Mouse (Mus musculus) forebrain, embryonic 12.5 days (tissue): ENCODE data around the gene Hoxa2. TPM values are rescaled to one million over a fixed set of nuclear protein-coding genes. Genes with fewer than 3 reads are reported as not detected.

Experiments
- ATAC-seq: fragments of 200-750 bp; cut with Nextera tagmentation; 2 replicates; pipeline ENCODE4 v1.8.0; 2017; ENCODE audit warnings: moderate TSS enrichment; ENCODE audit not compliant: low FRiP score
- H3K27ac ChIP-seq: fragments of 300-500 bp; sonication (generic); 2 replicates; pipeline ENCODE4 v1.5.1; 2016; ENCODE audit warnings: mild to moderate bottlenecking
- H3K27me3 ChIP-seq: fragments of 300-500 bp; sonication (generic); 2 replicates; pipeline ENCODE4 v1.6.1; 2016; ENCODE audit warnings: mild to moderate bottlenecking
- H3K36me3 ChIP-seq: fragments of 300-500 bp; sonication (generic); replicated peaks from 2 replicates; pipeline ENCODE4 v1.6.1; 2016; ENCODE audit warnings: mild to moderate bottlenecking
- H3K4me1 ChIP-seq: fragments of 300-500 bp; sonication (generic); 2 replicates; pipeline ENCODE4 v1.6.1; 2016
- H3K4me2 ChIP-seq: fragments of 300-500 bp; sonication (generic); 2 replicates; pipeline ENCODE4 v1.6.1; 2016; ENCODE audit warnings: mild to moderate bottlenecking, moderate library complexity
- H3K4me3 ChIP-seq: fragments of 300-500 bp; sonication (generic); replicated peaks from 2 replicates; pipeline ENCODE4 v1.5.1; 2016; ENCODE audit warnings: mild to moderate bottlenecking
- H3K9ac ChIP-seq: fragments of 300-500 bp; sonication (generic); 2 replicates; pipeline ENCODE4 v1.6.1; 2016; ENCODE audit warnings: mild to moderate bottlenecking
- H3K9me3 ChIP-seq: fragments of 300-500 bp; sonication (generic); 2 replicates; pipeline ENCODE4 v1.6.1; 2016
- WGBS: fragments of 180-500 bp; shearing (Covaris S2); methylation state at CpG from one replicate; pipeline ENCODE4 v1.1.7; 2016; 5-methylcytosine and 5-hydroxymethylcytosine counted together
- polyA plus RNA-seq: library from polyadenylated mRNA; unstranded; fragments of >200 nt; fragmentation: Nextera tagmentation; extraction: Ambion mirVana; gene quantifications from 2 replicates; pipeline ENCODE4 v1.2.1, GENCODE M21; 2016

The Hoxa2 gene
- polyA plus RNA-seq, 1 experiment from 2014 or later: not detected

- H3K4me2 ChIP-seq: no peak overlapping the region
- WGBS: under 1% methylated on average over 10 of the region's 10 CpGs
- H3K4me3 ChIP-seq: no peak overlapping the region
- H3K4me1 ChIP-seq: no peaks in the 10 kb centered on the region
- no peak for ATAC-seq
- no peak overlapping the region for H3K27ac ChIP-seq
- H3K36me3 ChIP-seq: no peaks in the 10 kb centered on the region
- no peak overlapping the region for H3K9ac ChIP-seq
- peaks cover 97% of the 10 kb centered on the region for H3K27me3 ChIP-seq
- no peaks in the 10 kb centered on the region for H3K9me3 ChIP-seq
These were observed 32.6 kb upstream of the Hoxa2 start for GRCm38 (mm10) chr6:52197271-52197670.

GRCm38 (mm10) chr6:52196811-52197210 is 32.2 kb upstream of the Hoxa2 start:
- H3K9me3 ChIP-seq: no peaks in the 10 kb centered on the region
- no peaks in the 10 kb centered on the region for H3K36me3 ChIP-seq
- H3K4me2 ChIP-seq: no peak overlapping the region
- ATAC-seq: no peak
- peaks cover 4% of the 10 kb centered on the region for H3K4me1 ChIP-seq
- peaks cover 98% of the 10 kb centered on the region for H3K27me3 ChIP-seq
- H3K27ac ChIP-seq: no peak overlapping the region
- H3K9ac ChIP-seq: no peak overlapping the region
- 2% methylated on average over 9 of the region's 9 CpGs for WGBS
- no peak overlapping the region for H3K4me3 ChIP-seq

- Histone ChIP-seq H3K9me3 (no peaks in the 10 kb centered on the region), H3K27ac (no peak overlapping the region), H3K4me2 (no peak overlapping the region), H3K36me3 (no peaks in the 10 kb centered on the region), H3K4me3 (no peak overlapping the region), H3K27me3 (peaks cover 98% of the 10 kb centered on the region), H3K4me1 (peaks cover 11% of the 10 kb centered on the region), H3K9ac (no peak overlapping the region)
- no peak for ATAC-seq
- 2% methylated on average over 10 of the region's 10 CpGs for WGBS
These were observed 30.1 kb upstream of the Hoxa2 start for GRCm38 (mm10) chr6:52194690-52195089.

GRCm38 (mm10) chr6:52191860-52192550 is 27.4 kb upstream of the Hoxa2 start:
- ATAC-seq: peak; percentile 57; the same call in 1 of the 2 replicates
- H3K9ac ChIP-seq: peak overlapping the region; percentile 33; the same call in 1 of the 2 replicates

GRCm38 (mm10) chr6:52190906-52191810 is 26.5 kb upstream of the Hoxa2 start, which contains the start of gene Hoxa4:
TSS of gene Hoxa4 (minus strand) at chr6:52191753.
- 1% methylated on average over 86 of the region's 102 CpGs for WGBS
- H3K9me3 ChIP-seq: no peaks in the 10 kb centered on the region
- H3K4me1 ChIP-seq: peaks cover 11% of the 10 kb centered on the region
- no peaks in the 10 kb centered on the region for H3K36me3 ChIP-seq
- H3K27ac ChIP-seq: no peak within 1 kb of the TSS
- H3K9ac ChIP-seq: peak within 1 kb of the TSS; percentile 33; the same call in 1 of the 2 replicates
- no peak for ATAC-seq
- peak within 1 kb of the TSS; percentile 40 for H3K4me3 ChIP-seq
- H3K27me3 ChIP-seq: peaks cover 98% of the 10 kb centered on the region
- H3K4me2 ChIP-seq: peak within 1 kb of the TSS; percentile 57

More at GRCm38 (mm10) chr6:52191860-52192550, 27.4 kb upstream of the Hoxa2 start:
- Histone ChIP-seq H3K27ac (no peak overlapping the region), H3K4me2 (peak overlapping the region; percentile 57), H3K9me3 (no peaks in the 10 kb centered on the region), H3K36me3 (no peaks in the 10 kb centered on the region), H3K4me3 (peak overlapping the region; percentile 40), H3K27me3 (peaks cover 98% of the 10 kb centered on the region), H3K4me1 (peaks cover 11% of the 10 kb centered on the region)
- WGBS: 2% methylated on average over 45 of the region's 55 CpGs

GRCm38 (mm10) chr6:52190410-52190809 is 25.8 kb upstream of the Hoxa2 start:
- H3K9me3 ChIP-seq: no peaks in the 10 kb centered on the region
- peaks cover 98% of the 10 kb centered on the region for H3K27me3 ChIP-seq
- H3K4me1 ChIP-seq: peaks cover 11% of the 10 kb centered on the region
- ATAC-seq: no peak
- H3K27ac ChIP-seq: no peak overlapping the region
- H3K4me2 ChIP-seq: no peak overlapping the region
- WGBS: under 1% methylated on average over 23 of the region's 23 CpGs
- no peaks in the 10 kb centered on the region for H3K36me3 ChIP-seq
- no peak overlapping the region for H3K4me3 ChIP-seq
- H3K9ac ChIP-seq: no peak overlapping the region

GRCm38 (mm10) chr6:52189909-52190308 is 25.3 kb upstream of the Hoxa2 start:
- H3K4me2 ChIP-seq: no peak overlapping the region
- no peaks in the 10 kb centered on the region for H3K9me3 ChIP-seq
- no peak for ATAC-seq
- H3K27ac ChIP-seq: no peak overlapping the region
- H3K9ac ChIP-seq: no peak overlapping the region
- no peak overlapping the region for H3K4me3 ChIP-seq
- no peaks in the 10 kb centered on the region for H3K36me3 ChIP-seq
- H3K27me3 ChIP-seq: peaks cover 99% of the 10 kb centered on the region
- peaks cover 11% of the 10 kb centered on the region for H3K4me1 ChIP-seq
- WGBS: 3% methylated on average over 8 of the region's 8 CpGs

- Histone ChIP-seq H3K27ac (no peak overlapping the region), H3K27me3 (peaks cover 99% of the 10 kb centered on the region), H3K4me1 (peaks cover 11% of the 10 kb centered on the region), H3K4me2 (no peak overlapping the region), H3K4me3 (no peak overlapping the region), H3K36me3 (no peaks in the 10 kb centered on the region), H3K9ac (no peak overlapping the region), H3K9me3 (no peaks in the 10 kb centered on the region)
- ATAC-seq: no peak
- WGBS: 9% methylated on average over 5 of the region's 5 CpGs
These were observed 24.6 kb upstream of the Hoxa2 start for GRCm38 (mm10) chr6:52189172-52189591.

- Histone ChIP-seq H3K27ac (no peak overlapping the region), H3K36me3 (no peaks in the 10 kb centered on the region), H3K4me3 (no peak overlapping the region), H3K4me1 (peaks cover 6% of the 10 kb centered on the region), H3K9ac (no peak overlapping the region), H3K9me3 (no peaks in the 10 kb centered on the region), H3K27me3 (peaks cover 100% of the 10 kb centered on the region), H3K4me2 (no peak overlapping the region)
- no peak for ATAC-seq
- whole genome bisulfite sequencing: 0% methylated on average over 1 of the region's 1 CpGs
These were observed 21.9 kb upstream of the Hoxa2 start for GRCm38 (mm10) chr6:52186500-52186899.

- no peak overlapping the region for H3K4me2 ChIP-seq
- ATAC-seq: no peak
These were observed 21.2 kb upstream of the Hoxa2 start for GRCm38 (mm10) chr6:52185834-52186233.

GRCm38 (mm10) chr6:52185222-52185621 is 20.6 kb upstream of the Hoxa2 start:
- H3K4me2 ChIP-seq: no peak overlapping the region
- no peaks in the 10 kb centered on the region for H3K36me3 ChIP-seq
- H3K9me3 ChIP-seq: no peaks in the 10 kb centered on the region
- no peak overlapping the region for H3K4me3 ChIP-seq
- no peak for ATAC-seq
- H3K9ac ChIP-seq: no peak overlapping the region
- H3K27me3 ChIP-seq: peaks cover 100% of the 10 kb centered on the region
- H3K4me1 ChIP-seq: no peaks in the 10 kb centered on the region
- H3K27ac ChIP-seq: no peak overlapping the region
- WGBS: 2% methylated on average over 19 of the region's 19 CpGs

More at GRCm38 (mm10) chr6:52185834-52186233, 21.2 kb upstream of the Hoxa2 start:
- Histone ChIP-seq H3K27ac (no peak overlapping the region), H3K27me3 (peaks cover 100% of the 10 kb centered on the region), H3K4me3 (no peak overlapping the region), H3K4me1 (no peaks in the 10 kb centered on the region), H3K9me3 (no peaks in the 10 kb centered on the region), H3K9ac (no peak overlapping the region), H3K36me3 (no peaks in the 10 kb centered on the region)
- WGBS: 13% methylated on average over 3 of the region's 3 CpGs

- Histone ChIP-seq H3K9ac (no peak overlapping the region), H3K4me1 (no peaks in the 10 kb centered on the region), H3K27ac (no peak overlapping the region), H3K4me3 (no peak overlapping the region), H3K9me3 (no peaks in the 10 kb centered on the region), H3K4me2 (no peak overlapping the region), H3K27me3 (peaks cover 100% of the 10 kb centered on the region), H3K36me3 (no peaks in the 10 kb centered on the region)
- no peak for ATAC-seq
- WGBS: 4% methylated on average over 6 of the region's 6 CpGs
These were observed 20.0 kb upstream of the Hoxa2 start for GRCm38 (mm10) chr6:52184668-52185067.
